Mouse (Mus musculus): ENCODE data around the gene Rrp15. TPM values are rescaled to one million over a fixed set of nuclear protein-coding genes. Genes with fewer than 3 reads are reported as not detected.
A peak's percentile ranks its signal among the peaks of the same experiment; 100 is the strongest.
"Not testable (repeated sequence)": the region's sequence is repeated elsewhere in the genome, so short reads cannot be mapped to it uniquely, and the experiment has no call there.

Gene Rrp15
- polyA plus RNA-seq (2015; fragmentation: Nextera tagmentation; extraction: Ambion mirVana): 62.3 and 63.5 TPM in 2 replicates

- Histone ChIP-seq H3K27ac (peak within 1 kb of the TSS; percentile 72), H3K27me3 (no peaks in the 10 kb centered on the region), H3K4me2 (peak within 1 kb of the TSS; percentile 63), H3K9ac (peak within 1 kb of the TSS; percentile 85), H3K9me3 (no peaks in the 10 kb centered on the region), H3K36me3 (peaks cover 4% of the 10 kb centered on the region), H3K4me1 (peaks cover 10% of the 10 kb centered on the region), H3K4me3 (peak within 1 kb of the TSS; percentile 79)
- WGBS: under 1% methylated on average over 46 of the region's 46 CpGs
- ATAC-seq (ENCODE audit: borderline replicate concordance, extremely low read depth, low FRiP score, low TSS enrichment): peak; percentile 92; the same call in 1 of the 2 replicates
Measured at GRCm38 (mm10) chr1:186748724-186749653, at the start of gene Rrp15. TSS of gene Rrp15 (minus strand) at chr1:186749358.

- WGBS: 62% methylated on average over 6 of the region's 6 CpGs
- no peak for ATAC-seq (ENCODE audit: borderline replicate concordance, extremely low read depth, low FRiP score, low TSS enrichment)
Measured at GRCm38 (mm10) chr1:186797991-186798390, 48.8 kb upstream of the Rrp15 start.

GRCm38 (mm10) chr1:186785359-186785758 lies 36.2 kb upstream of the Rrp15 start:
- no peaks in the 10 kb centered on the region for H3K27me3 ChIP-seq
- no peaks in the 10 kb centered on the region for H3K36me3 ChIP-seq
- H3K4me2 ChIP-seq: no peak overlapping the region
- no peak overlapping the region for H3K27ac ChIP-seq
- H3K9ac ChIP-seq: no peak overlapping the region
- 84% methylated on average over 4 of the region's 4 CpGs for WGBS
- H3K4me1 ChIP-seq: no peaks in the 10 kb centered on the region
- ATAC-seq (ENCODE audit: borderline replicate concordance, extremely low read depth, low FRiP score, low TSS enrichment): no peak
- H3K4me3 ChIP-seq: no peak overlapping the region
- no peaks in the 10 kb centered on the region for H3K9me3 ChIP-seq

More at GRCm38 (mm10) chr1:186797991-186798390, 48.8 kb upstream of the Rrp15 start:
- no peak overlapping the region for H3K9ac ChIP-seq
- no peaks in the 10 kb centered on the region for H3K4me1 ChIP-seq
- H3K4me2 ChIP-seq: no peak overlapping the region
- H3K27me3 ChIP-seq: no peaks in the 10 kb centered on the region
- H3K27ac ChIP-seq: no peak overlapping the region
- H3K9me3 ChIP-seq: no peaks in the 10 kb centered on the region
- no peak overlapping the region for H3K4me3 ChIP-seq
- H3K36me3 ChIP-seq: no peaks in the 10 kb centered on the region

- Histone ChIP-seq H3K36me3 (no peaks in the 10 kb centered on the region), H3K27me3 (no peaks in the 10 kb centered on the region), H3K4me3 (no peak overlapping the region), H3K4me2 (peak overlapping the region; percentile 22; the same call in 1 of the 2 replicates), H3K9me3 (no peaks in the 10 kb centered on the region), H3K9ac (no peak overlapping the region), H3K4me1 (no peaks in the 10 kb centered on the region), H3K27ac (no peak overlapping the region)
- WGBS: 71% methylated on average over 2 of the region's 2 CpGs
- ATAC-seq (ENCODE audit: borderline replicate concordance, extremely low read depth, low FRiP score, low TSS enrichment): no peak; the same call in 1 of the 2 replicates
Measured at GRCm38 (mm10) chr1:186780826-186781225, 31.7 kb upstream of the Rrp15 start.

- WGBS: 60% methylated on average over 3 of the region's 3 CpGs
- Histone ChIP-seq H3K9ac (no peak overlapping the region), H3K4me3 (no peak overlapping the region), H3K4me1 (no peaks in the 10 kb centered on the region), H3K4me2 (no peak overlapping the region), H3K27me3 (no peaks in the 10 kb centered on the region), H3K9me3 (no peaks in the 10 kb centered on the region), H3K27ac (no peak overlapping the region), H3K36me3 (no peaks in the 10 kb centered on the region)
- no peak for ATAC-seq (ENCODE audit: borderline replicate concordance, extremely low read depth, low FRiP score, low TSS enrichment)
Measured at GRCm38 (mm10) chr1:186773124-186773523, 24.0 kb upstream of the Rrp15 start.

- no peak overlapping the region for H3K9ac ChIP-seq
- ATAC-seq (ENCODE audit: borderline replicate concordance, extremely low read depth, low FRiP score, low TSS enrichment): no peak
- H3K4me2 ChIP-seq: no peak overlapping the region
- no peaks in the 10 kb centered on the region for H3K27me3 ChIP-seq
- H3K4me3 ChIP-seq: no peak overlapping the region
- no peak overlapping the region for H3K27ac ChIP-seq
- WGBS: 59% methylated on average over 8 of the region's 8 CpGs
- H3K9me3 ChIP-seq: no peaks in the 10 kb centered on the region
- H3K36me3 ChIP-seq: no peaks in the 10 kb centered on the region
- no peaks in the 10 kb centered on the region for H3K4me1 ChIP-seq
Measured at GRCm38 (mm10) chr1:186772547-186773077, 23.5 kb upstream of the Rrp15 start.

- H3K27me3 ChIP-seq: no peaks in the 10 kb centered on the region
- H3K4me2 ChIP-seq: no peak overlapping the region
- no peak overlapping the region for H3K9ac ChIP-seq
- 47% methylated on average over 6 of the region's 6 CpGs for WGBS
- no peaks in the 10 kb centered on the region for H3K4me1 ChIP-seq
- no peaks in the 10 kb centered on the region for H3K36me3 ChIP-seq
- no peak overlapping the region for H3K4me3 ChIP-seq
- no peak overlapping the region for H3K27ac ChIP-seq
- H3K9me3 ChIP-seq: no peaks in the 10 kb centered on the region
- peak; percentile 14; the same call in 1 of the 2 replicates for ATAC-seq (ENCODE audit: borderline replicate concordance, extremely low read depth, low FRiP score, low TSS enrichment)
Measured at GRCm38 (mm10) chr1:186772005-186772404, 22.8 kb upstream of the Rrp15 start.

GRCm38 (mm10) chr1:186770659-186771058 lies 21.5 kb upstream of the Rrp15 start:
- Histone ChIP-seq H3K4me1 (no peaks in the 10 kb centered on the region), H3K36me3 (no peaks in the 10 kb centered on the region), H3K4me3 (no peak overlapping the region), H3K4me2 (no peak overlapping the region), H3K9ac (no peak overlapping the region), H3K27ac (no peak overlapping the region), H3K27me3 (no peaks in the 10 kb centered on the region), H3K9me3 (no peaks in the 10 kb centered on the region)
- no peak for ATAC-seq (ENCODE audit: borderline replicate concordance, extremely low read depth, low FRiP score, low TSS enrichment)
- 60% methylated on average over 5 of the region's 5 CpGs for WGBS

GRCm38 (mm10) chr1:186768392-186768791 lies 19.2 kb upstream of the Rrp15 start:
- Histone ChIP-seq H3K9ac (no peak overlapping the region), H3K4me1 (no peaks in the 10 kb centered on the region), H3K27ac (no peak overlapping the region), H3K4me3 (no peak overlapping the region), H3K36me3 (no peaks in the 10 kb centered on the region), H3K4me2 (no peak overlapping the region), H3K27me3 (no peaks in the 10 kb centered on the region), H3K9me3 (no peaks in the 10 kb centered on the region)
- 71% methylated on average over 1 of the region's 1 CpGs for WGBS
- ATAC-seq (ENCODE audit: borderline replicate concordance, extremely low read depth, low FRiP score, low TSS enrichment): no peak

GRCm38 (mm10) chr1:186763451-186763850 lies 14.3 kb upstream of the Rrp15 start:
- H3K4me3 ChIP-seq; H3K4me2 ChIP-seq; H3K9me3 ChIP-seq; H3K36me3 ChIP-seq; H3K27me3 ChIP-seq; ATAC-seq (ENCODE audit: borderline replicate concordance, extremely low read depth, low FRiP score, low TSS enrichment); H3K27ac ChIP-seq; H3K9ac ChIP-seq; H3K4me1 ChIP-seq: not testable (repeated sequence)
- WGBS: 55% methylated on average over 6 of the region's 6 CpGs

- Histone ChIP-seq H3K9me3 (no peaks in the 10 kb centered on the region), H3K27ac (peak overlapping the region; percentile 72), H3K9ac (peak overlapping the region; percentile 85), H3K27me3 (no peaks in the 10 kb centered on the region), H3K36me3 (peaks cover 4% of the 10 kb centered on the region), H3K4me3 (peak overlapping the region; percentile 79), H3K4me2 (peak overlapping the region; percentile 63), H3K4me1 (peaks cover 10% of the 10 kb centered on the region)
- peak; percentile 61; the same call in 1 of the 2 replicates for ATAC-seq (ENCODE audit: borderline replicate concordance, extremely low read depth, low FRiP score, low TSS enrichment)
- WGBS: 32% methylated on average over 10 of the region's 10 CpGs
Measured at GRCm38 (mm10) chr1:186749675-186750283, 621 bp upstream of the Rrp15 start.

- 57% methylated on average over 7 of the region's 7 CpGs for WGBS
- no peak for ATAC-seq (ENCODE audit: borderline replicate concordance, extremely low read depth, low FRiP score, low TSS enrichment)
- Histone ChIP-seq H3K4me3 (no peak overlapping the region), H3K9me3 (no peaks in the 10 kb centered on the region), H3K4me1 (peaks cover 11% of the 10 kb centered on the region; the same call in 1 of the 2 replicates), H3K4me2 (no peak overlapping the region), H3K27me3 (no peaks in the 10 kb centered on the region), H3K9ac (no peak overlapping the region), H3K36me3 (peaks cover 37% of the 10 kb centered on the region), H3K27ac (no peak overlapping the region)
Measured at GRCm38 (mm10) chr1:186739828-186740227, 9.3 kb downstream of the Rrp15 start.

All from lung, embryonic 15.5 days (tissue).